Mouse (Mus musculus) kidney, postnatal 4 days (tissue): Measurements from ENCODE around the gene Dnajc6.
A peak's percentile ranks its signal among the peaks of the same experiment; 100 is the strongest.

Source experiments
- DNase-seq, 2 experiments: peaks; one replicate each; pipeline ENCODE4 v3.0.0; 2021; ENCODE audit warnings: mixed read lengths in 2 of 2

Gene Dnajc6

GRCm38 (mm10) chr4:101572142-101572541 lies 75.7 kb downstream of the Dnajc6 start:
- no peak for DNase-seq

GRCm38 (mm10) chr4:101575307-101575706 lies 78.9 kb downstream of the Dnajc6 start:
- DNase-seq: no peak

GRCm38 (mm10) chr4:101578720-101579119 lies 82.3 kb downstream of the Dnajc6 start:
- no peak for DNase-seq

GRCm38 (mm10) chr4:101579517-101579916 lies 83.1 kb downstream of the Dnajc6 start:
- no peak for DNase-seq

GRCm38 (mm10) chr4:101581156-101581555 lies 84.7 kb downstream of the Dnajc6 start:
- DNase-seq: no peak

GRCm38 (mm10) chr4:101582882-101583281 lies 86.4 kb downstream of the Dnajc6 start:
- DNase-seq: no peak

GRCm38 (mm10) chr4:101584524-101585454 lies 88.3 kb downstream of the Dnajc6 start:
- DNase-seq: no peak

GRCm38 (mm10) chr4:101585455-101586184 lies 89.2 kb downstream of the Dnajc6 start:
- DNase-seq: no peak

GRCm38 (mm10) chr4:101588932-101589331 lies 92.5 kb downstream of the Dnajc6 start:
- DNase-seq: no peak

- no peak for DNase-seq
Measured at GRCm38 (mm10) chr4:101589771-101590170, 93.3 kb downstream of the Dnajc6 start.

- DNase-seq: no peak
Measured at GRCm38 (mm10) chr4:101591400-101591799, 95.0 kb downstream of the Dnajc6 start.

- no peak for DNase-seq
Measured at GRCm38 (mm10) chr4:101592466-101592865, 96.0 kb downstream of the Dnajc6 start.

- peak; percentile 15 to 28 for DNase-seq
Measured at GRCm38 (mm10) chr4:101601758-101602157, 105.3 kb downstream of the Dnajc6 start.

- no peak for DNase-seq
Measured at GRCm38 (mm10) chr4:101603635-101604034, 107.2 kb downstream of the Dnajc6 start.

- no peak for DNase-seq
Measured at GRCm38 (mm10) chr4:101616520-101616919, 120.1 kb downstream of the Dnajc6 start.

- DNase-seq: no peak
Measured at GRCm38 (mm10) chr4:101617742-101618141, 121.3 kb downstream of the Dnajc6 start.

- DNase-seq: no peak
Measured at GRCm38 (mm10) chr4:101620206-101620605, 123.8 kb downstream of the Dnajc6 start.

- DNase-seq: no peak
Measured at GRCm38 (mm10) chr4:101621241-101621640, 124.8 kb downstream of the Dnajc6 start.

- DNase-seq: no peak
Measured at GRCm38 (mm10) chr4:101625278-101625677, 128.8 kb downstream of the Dnajc6 start.

GRCm38 (mm10) chr4:101635596-101635995 lies 139.1 kb downstream of the Dnajc6 start:
- DNase-seq: no peak

- DNase-seq: no peak
Measured at GRCm38 (mm10) chr4:101637472-101637871, 141.0 kb downstream of the Dnajc6 start.

- DNase-seq: no peak
Measured at GRCm38 (mm10) chr4:101640631-101641030, 144.2 kb downstream of the Dnajc6 start.

GRCm38 (mm10) chr4:101642708-101643107 lies 146.3 kb downstream of the Dnajc6 start:
- DNase-seq: no peak

GRCm38 (mm10) chr4:101643216-101643615 lies 146.8 kb downstream of the Dnajc6 start:
- no peak for DNase-seq
